Mouse (Mus musculus): ENCODE measurements around the gene Camkmt.

Camkmt gene

GRCm38 (mm10) chr17:85189227-85190127 lies 99.1 kb downstream of the Camkmt start:
- TF ChIP-seq GATA4 (IDR thresholded peaks at IDR 0.05; ENCODE audit: insufficient replicate concordance, low read length), result no peak

- TF ChIP-seq GATA4 (IDR thresholded peaks at IDR 0.05; ENCODE audit: insufficient replicate concordance, low read length), result no peak
Observed at GRCm38 (mm10) chr17:85190128-85190435, 99.7 kb downstream of the Camkmt start.

GRCm38 (mm10) chr17:85193294-85193693 lies 102.9 kb downstream of the Camkmt start:
- TF ChIP-seq GATA4 (IDR thresholded peaks at IDR 0.05; ENCODE audit: insufficient replicate concordance, low read length), result no peak

GRCm38 (mm10) chr17:85198781-85199180 lies 108.4 kb downstream of the Camkmt start:
- TF ChIP-seq GATA4 (IDR thresholded peaks at IDR 0.05; ENCODE audit: insufficient replicate concordance, low read length), result no peak

GRCm38 (mm10) chr17:85199321-85199720 lies 109.0 kb downstream of the Camkmt start:
- TF ChIP-seq GATA4 (IDR thresholded peaks at IDR 0.05; ENCODE audit: insufficient replicate concordance, low read length), result no peak

GRCm38 (mm10) chr17:85218054-85218453 lies 127.7 kb downstream of the Camkmt start:
- TF ChIP-seq GATA4 (IDR thresholded peaks at IDR 0.05; ENCODE audit: insufficient replicate concordance, low read length), result no peak

- TF ChIP-seq GATA4 (IDR thresholded peaks at IDR 0.05; ENCODE audit: insufficient replicate concordance, low read length), result no peak
Observed at GRCm38 (mm10) chr17:85242109-85242508, 151.8 kb downstream of the Camkmt start.

- TF ChIP-seq GATA4 (IDR thresholded peaks at IDR 0.05; ENCODE audit: insufficient replicate concordance, low read length), result no peak
Observed at GRCm38 (mm10) chr17:85248962-85249361, 158.6 kb downstream of the Camkmt start.

GRCm38 (mm10) chr17:85249744-85250143 lies 159.4 kb downstream of the Camkmt start:
- TF ChIP-seq GATA4 (IDR thresholded peaks at IDR 0.05; ENCODE audit: insufficient replicate concordance, low read length), result no peak

- TF ChIP-seq GATA4 (IDR thresholded peaks at IDR 0.05; ENCODE audit: insufficient replicate concordance, low read length), result no peak
Observed at GRCm38 (mm10) chr17:85256930-85257329, 166.6 kb downstream of the Camkmt start.

- TF ChIP-seq GATA4 (IDR thresholded peaks at IDR 0.05; ENCODE audit: insufficient replicate concordance, low read length), result no peak
Observed at GRCm38 (mm10) chr17:85257348-85257747, 167.0 kb downstream of the Camkmt start.

- no peak for TF ChIP-seq GATA4 (IDR thresholded peaks at IDR 0.05; ENCODE audit: insufficient replicate concordance, low read length)
Observed at GRCm38 (mm10) chr17:85258703-85259341, 168.5 kb downstream of the Camkmt start.

GRCm38 (mm10) chr17:85266831-85267422 lies 176.6 kb downstream of the Camkmt start:
- TF ChIP-seq GATA4 (IDR thresholded peaks at IDR 0.05; ENCODE audit: insufficient replicate concordance, low read length), result no peak

GRCm38 (mm10) chr17:85271466-85272175 lies 181.3 kb downstream of the Camkmt start:
- TF ChIP-seq GATA4 (IDR thresholded peaks at IDR 0.05; ENCODE audit: insufficient replicate concordance, low read length), result no peak

- TF ChIP-seq GATA4 (IDR thresholded peaks at IDR 0.05; ENCODE audit: insufficient replicate concordance, low read length), result no peak
Observed at GRCm38 (mm10) chr17:85279720-85280119, 189.4 kb downstream of the Camkmt start.
